In the genomic region with DNA sequence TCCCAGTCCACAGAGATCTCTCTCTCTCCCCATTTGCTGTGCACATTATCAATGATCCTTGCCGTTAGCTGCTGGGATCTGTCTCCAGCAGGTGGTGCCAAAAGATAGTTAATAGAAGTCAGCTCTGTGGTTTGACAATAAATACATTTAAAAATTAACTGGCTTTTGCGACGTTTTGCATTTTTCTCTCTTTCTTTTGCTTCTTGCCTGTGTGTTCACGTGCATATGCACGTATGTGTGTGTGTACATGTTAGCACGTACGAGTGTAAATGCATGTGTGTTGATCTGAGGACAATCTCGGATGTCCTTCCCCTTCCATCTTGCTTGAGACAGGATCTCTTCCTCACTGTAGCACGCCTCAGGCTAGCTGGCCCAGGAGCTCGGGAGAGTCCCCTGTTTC, we compare ENCODE assay signal across 8 mouse cellular contexts. TPM values are rescaled to one million over a fixed set of nuclear protein-coding genes. Genes with fewer than 3 reads are reported as not detected.
DNase-seq lines count a peak whose midpoint lies in the region; ATAC-seq and TF ChIP-seq lines count a peak whose summit lies in the region.

No protein-coding gene starts in this region.

- no peak for TF ChIP-seq POLR2A in embryonic fibroblast, embryonic 13.5 days (IDR thresholded peaks at IDR 0.05; ENCODE audit: low read depth, low read length)

- peak; percentile 39; the same call in 1 of the 2 replicates for TF ChIP-seq CTCF in embryonic fibroblast, embryonic 13.5 days (IDR thresholded peaks at IDR 0.05; ENCODE audit: borderline replicate concordance, insufficient read depth, low read length)
- TF ChIP-seq CTCF in liver, postnatal 0 days (IDR thresholded peaks at IDR 0.05; ENCODE audit: low read depth), result peak; percentile 72

- peak; percentile 58 for DNase-seq in testis, postnatal 10 days (ENCODE audit: low spot score)
- no peak for DNase-seq in testis, postnatal 14 days (ENCODE audit: low spot score)
- peak; percentile 32 for DNase-seq in adrenal gland, postnatal 25 days
- peak; percentile 74 for DNase-seq in kidney, postnatal 10 days
- DNase-seq in liver, postnatal 0 days, result peak; percentile 31
- peak; percentile 76 for DNase-seq in right cerebral cortex, postnatal 10 days (ENCODE audit: low spot score in 2 of 2)

- H3K4me3 ChIP-seq in embryonic fibroblast, embryonic 13.5 days (ENCODE audit: insufficient read depth, low read length), result no peak overlapping the region
- no peak overlapping the region for H3K4me3 ChIP-seq in liver, postnatal 0 days (ENCODE audit: low read depth, low read length)

- 0 out of 2 replicates have a peak, but pooled peaks cover 2% of the 10 kb centered on the region for H3K4me1 ChIP-seq in embryonic fibroblast, embryonic 13.5 days (ENCODE audit: control insufficient read depth, insufficient read depth, low read length)
- no peaks in the 10 kb centered on the region for H3K4me1 ChIP-seq in liver, postnatal 0 days (ENCODE audit: insufficient read depth)

- H3K9me3 ChIP-seq in liver, postnatal 0 days (ENCODE audit: low read length), result no peaks in the 10 kb centered on the region

- H3K4me2 ChIP-seq in liver, postnatal 0 days (ENCODE audit: low read depth, low read length), result no peak overlapping the region

- H3K9ac ChIP-seq in liver, postnatal 0 days (replicated peaks), result no peak overlapping the region

- no peak for ATAC-seq in liver, postnatal 0 days
- ATAC-seq in granulocyte monocyte progenitor cell, adult 5-6 weeks (replicated peaks; ENCODE audit: poor library complexity, severe bottlenecking), result no peak; the same call in 1 of the 2 replicates

- no peak overlapping the region for H3K27ac ChIP-seq in embryonic fibroblast, embryonic 13.5 days (ENCODE audit: insufficient read depth, low read length)
- no peak overlapping the region for H3K27ac ChIP-seq in liver, postnatal 0 days (ENCODE audit: low read depth)

- no peaks in the 10 kb centered on the region for H3K36me3 ChIP-seq in liver, postnatal 0 days (replicated peaks; ENCODE audit: insufficient read depth, low read length)

- 44% methylated on average over 10 of the region's 10 CpGs for WGBS in liver, postnatal 0 days (ENCODE audit: insufficient replicate concordance)

- TF ChIP-seq EP300 in liver, postnatal 0 days (IDR thresholded peaks at IDR 0.05; ENCODE audit: low read depth), result no peak

- no peaks in the 10 kb centered on the region for H3K27me3 ChIP-seq in liver, postnatal 0 days (ENCODE audit: insufficient read depth, low read length)

RNA-seq across cellular contexts. Expression of gene Stmnd1, which starts 37.3 kb away (rescaled TPM):
- not detected in 2 replicates for total RNA-seq in adrenal gland, postnatal 25 days (2021)
- polyA plus RNA-seq in embryonic fibroblast, embryonic 13.5 days (2011; ENCODE audit: insufficient read length, low read depth, missing spikeins), result not detected in 2 replicates
- polyA plus RNA-seq in liver, postnatal 0 days (2015; fragmentation: Nextera tagmentation; extraction: Ambion mirVana), result not detected in 2 replicates
- not detected in 2 replicates for total RNA-seq in granulocyte monocyte progenitor cell, adult 5-6 weeks (2014; fragmentation: Nextera tagmentation)
- not detected in 2 replicates for total RNA-seq in granulocyte monocyte progenitor cell, adult 5-6 weeks (2017)
